ENCODE assay signal across 19 mouse cellular contexts in the genomic region with DNA sequence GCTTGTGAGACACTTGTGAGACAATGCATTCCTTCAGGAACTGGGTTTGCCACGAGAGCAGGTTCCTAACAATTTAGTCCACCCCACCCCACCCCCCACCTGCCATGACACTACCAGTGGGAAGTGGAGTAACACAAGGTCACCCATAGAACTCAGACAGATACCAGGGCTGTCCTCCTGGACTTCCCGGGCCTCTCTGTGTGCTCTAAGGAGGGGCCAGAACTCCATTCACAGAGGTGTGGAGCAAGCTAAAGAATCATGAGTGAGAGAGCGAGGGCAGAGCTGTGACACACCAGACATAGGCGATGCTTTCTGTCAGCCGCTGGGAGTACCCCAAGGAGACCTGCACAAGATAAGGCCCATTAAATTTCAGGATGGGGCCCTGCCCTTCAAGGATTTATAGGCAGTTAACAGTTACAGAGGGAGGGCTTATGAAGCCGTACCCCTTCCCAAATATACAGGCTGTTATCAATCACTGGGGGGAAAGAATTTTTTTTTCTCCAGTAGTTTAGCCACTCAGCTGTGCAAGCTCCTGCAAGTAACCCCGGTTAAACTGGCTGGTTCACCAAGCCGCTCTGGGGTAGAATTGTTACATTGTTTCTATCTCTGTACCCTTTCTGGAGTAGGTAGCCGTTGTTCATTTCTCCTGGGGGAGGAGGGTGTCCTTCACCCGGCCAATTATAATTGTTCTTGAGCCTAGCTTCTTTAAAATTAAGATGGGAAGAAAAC.
DNase-seq lines count a peak whose midpoint lies in the region; ATAC-seq and TF ChIP-seq lines count a peak whose summit lies in the region.
"Had no signal": no experiment of that assay in that cellular context is flagged by ENCODE, and none has a peak within 500 bp of the region (broad histone marks: within the 10 kb centered on the region; RNA-seq: fewer than 3 reads in every experiment).

No protein-coding gene starts in this region.

- DNase-seq in hindbrain, embryonic 10.5 days (ENCODE audit: low spot score): no peak
- DNase-seq in hindbrain, embryonic 14.5 days (ENCODE audit: low spot score): no peak
- DNase-seq in ES-E14 (ENCODE audit: low read depth, low spot score): no peak
- DNase-seq in cerebellum, adult 11-12 months: no peak
- no peak for DNase-seq in midbrain, embryonic 14.5 days
- DNase-seq: adrenal gland, adult 2 months; cerebellum, postnatal 14 days; embryo, embryonic 11 days; gastrocnemius, postnatal 14 days; kidney, postnatal 25 days; layer of hippocampus, adult 9-11 months; liver; liver, postnatal 0 days; right cerebral cortex, postnatal 25 days had no signal

- no peak overlapping the region for H3K9ac ChIP-seq in hindbrain, embryonic 14.5 days
- no peak overlapping the region for H3K9ac ChIP-seq in ES-Bruce4 (ENCODE audit: low read depth, poor library complexity, severe bottlenecking)
- H3K9ac ChIP-seq in ES-E14 (ENCODE audit: insufficient read depth, low read depth, low read length, poor library complexity, severe bottlenecking): no peak overlapping the region
- H3K9ac ChIP-seq in intestine, embryonic 16.5 days (ENCODE audit: low read depth, low read length): no peak overlapping the region
- no peak overlapping the region for H3K9ac ChIP-seq in midbrain, embryonic 14.5 days (replicated peaks; ENCODE audit: low read length)
- H3K9ac ChIP-seq: liver, postnatal 0 days; neural tube, embryonic 12.5 days had no signal

- TF ChIP-seq EP300 in ES-Bruce4 (IDR thresholded peaks at IDR 0.05; ENCODE audit: insufficient read depth, low read depth, low read length): peak; percentile 46; the same call in 1 of the 2 replicates

- peak overlapping the region; percentile 30; the same call in 1 of the 2 replicates for H3K27ac ChIP-seq in hindbrain, embryonic 10.5 days
- no peak overlapping the region for H3K27ac ChIP-seq in hindbrain, embryonic 14.5 days
- peak overlapping the region; percentile 54 for H3K27ac ChIP-seq in ES-Bruce4 (ENCODE audit: insufficient read depth, low read length)
- H3K27ac ChIP-seq in ES-E14 (ENCODE audit: insufficient read depth, low read depth, low read length, poor library complexity, severe bottlenecking): peak overlapping the region; percentile 60; the same call in 1 of the 2 replicates
- no peak overlapping the region for H3K27ac ChIP-seq in intestine, embryonic 16.5 days (ENCODE audit: low read length)
- no peak overlapping the region for H3K27ac ChIP-seq in midbrain, embryonic 14.5 days (replicated peaks; ENCODE audit: low read depth, low read length)
- H3K27ac ChIP-seq: hindbrain, postnatal 0 days; neural tube, embryonic 12.5 days had no signal

- TF ChIP-seq POLR2A in ES-Bruce4 (IDR thresholded peaks at IDR 0.05; ENCODE audit: insufficient read depth, low read length): no peak

- H3K4me2 ChIP-seq in hindbrain, embryonic 14.5 days (replicated peaks): no peak overlapping the region
- H3K4me2 ChIP-seq in intestine, embryonic 16.5 days (ENCODE audit: low read depth, low read length): no peak overlapping the region
- H3K4me2 ChIP-seq in midbrain, embryonic 14.5 days (ENCODE audit: low read length): no peak overlapping the region
- H3K4me2 ChIP-seq: neural tube, embryonic 12.5 days had no signal

- ATAC-seq in hindbrain, embryonic 14.5 days (ENCODE audit: low FRiP score): no peak
- peak; percentile 52 for ATAC-seq in intestine, embryonic 16.5 days
- no peak for ATAC-seq in frontal cortex, adult (ENCODE audit: low TSS enrichment)
- no peak for ATAC-seq in midbrain, embryonic 14.5 days (ENCODE audit: low FRiP score, low TSS enrichment)
- ATAC-seq: hindbrain, postnatal 0 days; liver, postnatal 0 days had no signal

- no peaks in the 10 kb centered on the region for H3K9me3 ChIP-seq in hindbrain, embryonic 10.5 days
- no peaks in the 10 kb centered on the region for H3K9me3 ChIP-seq in hindbrain, embryonic 14.5 days (ENCODE audit: control insufficient read depth, low read length)
- H3K9me3 ChIP-seq in ES-Bruce4 (replicated peaks; ENCODE audit: control insufficient read depth, insufficient read depth, low read length, poor library complexity, severe bottlenecking) (no peaks in the 10 kb centered on the region), ES-E14 (ENCODE audit: control insufficient read depth, insufficient read depth, low read depth, low read length) (no peaks in the 10 kb centered on the region)
- H3K9me3 ChIP-seq in intestine, embryonic 16.5 days (ENCODE audit: control insufficient read depth, low read length): no peaks in the 10 kb centered on the region
- H3K9me3 ChIP-seq in midbrain, embryonic 14.5 days (ENCODE audit: control insufficient read depth, low read length): no peaks in the 10 kb centered on the region
- H3K9me3 ChIP-seq: neural tube, embryonic 12.5 days had no signal

- TF ChIP-seq CTCF in ES-Bruce4 (IDR thresholded peaks at IDR 0.05; ENCODE audit: low read depth, low read length): no peak

- H3K4me1 ChIP-seq in hindbrain, embryonic 10.5 days (replicated peaks): peaks cover 59% of the 10 kb centered on the region
- H3K4me1 ChIP-seq in hindbrain, embryonic 14.5 days (replicated peaks; ENCODE audit: control insufficient read depth, insufficient read depth, low read length): peaks cover 16% of the 10 kb centered on the region
- H3K4me1 ChIP-seq in ES-Bruce4 (ENCODE audit: control insufficient read depth, insufficient read depth, low read length) (peaks cover 21% of the 10 kb centered on the region), ES-E14 (ENCODE audit: control insufficient read depth in 2 of 2, insufficient read depth in 2 of 2, low read length in 2 of 2, poor library complexity in 1 of 2) (peaks cover 9 to 48% of the 10 kb centered on the region in 2 experiments; a peak in 3 of 4 replicates)
- peaks cover 65% of the 10 kb centered on the region for H3K4me1 ChIP-seq in intestine, embryonic 16.5 days (ENCODE audit: control insufficient read depth, insufficient read depth, low read length)
- H3K4me1 ChIP-seq in midbrain, embryonic 14.5 days (ENCODE audit: control insufficient read depth, insufficient read depth, low read length): peaks cover 13% of the 10 kb centered on the region

- no peaks in the 10 kb centered on the region for H3K36me3 ChIP-seq in hindbrain, embryonic 10.5 days
- no peaks in the 10 kb centered on the region for H3K36me3 ChIP-seq in hindbrain, embryonic 14.5 days (replicated peaks; ENCODE audit: control insufficient read depth, insufficient read depth)
- H3K36me3 ChIP-seq in ES-Bruce4 (ENCODE audit: control insufficient read depth, insufficient read depth, low read length, poor library complexity, severe bottlenecking): no peaks in the 10 kb centered on the region
- no peaks in the 10 kb centered on the region for H3K36me3 ChIP-seq in ES-E14 (ENCODE audit: control insufficient read depth, insufficient read depth, low read length, poor library complexity, severe bottlenecking)
- no peaks in the 10 kb centered on the region for H3K36me3 ChIP-seq in intestine, embryonic 16.5 days (ENCODE audit: control insufficient read depth, insufficient read depth, low read length)
- H3K36me3 ChIP-seq in midbrain, embryonic 14.5 days (ENCODE audit: control insufficient read depth, insufficient read depth, low read length): no peaks in the 10 kb centered on the region
- H3K36me3 ChIP-seq: neural tube, embryonic 12.5 days had no signal

- in situ Hi-C loops in ES-E14 (cut with MboI; ENCODE audit: low sequenced_read_pairs in 2 of 2, unreplicated experiment in 2 of 2): no loop called here

- no peaks in the 10 kb centered on the region for H3K27me3 ChIP-seq in hindbrain, embryonic 10.5 days (ENCODE audit: insufficient read depth, poor library complexity, severe bottlenecking)
- no peaks in the 10 kb centered on the region for H3K27me3 ChIP-seq in hindbrain, embryonic 14.5 days (ENCODE audit: control insufficient read depth, insufficient read depth, low read length)
- H3K27me3 ChIP-seq in ES-Bruce4 (ENCODE audit: control insufficient read depth, insufficient read depth, low read length, poor library complexity, severe bottlenecking): no peaks in the 10 kb centered on the region
- H3K27me3 ChIP-seq in intestine, embryonic 16.5 days (replicated peaks; ENCODE audit: control insufficient read depth, insufficient read depth, low read length): no peaks in the 10 kb centered on the region
- no peaks in the 10 kb centered on the region for H3K27me3 ChIP-seq in midbrain, embryonic 14.5 days (ENCODE audit: control insufficient read depth, insufficient read depth, low read length)
- H3K27me3 ChIP-seq: neural tube, embryonic 12.5 days had no signal

- no peak overlapping the region for H3K4me3 ChIP-seq in hindbrain, embryonic 10.5 days
- H3K4me3 ChIP-seq in hindbrain, embryonic 14.5 days (replicated peaks; ENCODE audit: low read length): no peak overlapping the region
- H3K4me3 ChIP-seq in ES-Bruce4 (ENCODE audit: low read depth, low read length) (no peak overlapping the region), ES-E14 (ENCODE audit: insufficient read depth in 1 of 2, low read depth in 1 of 2, low read length in 2 of 2, poor library complexity in 1 of 2, severe bottlenecking in 1 of 2) (no peak overlapping the region)
- no peak overlapping the region for H3K4me3 ChIP-seq in intestine, embryonic 16.5 days (ENCODE audit: low read length)
- no peak overlapping the region for H3K4me3 ChIP-seq in midbrain, embryonic 14.5 days (replicated peaks; ENCODE audit: low read depth, low read length)
- H3K4me3 ChIP-seq: neural tube, embryonic 12.5 days had no signal

- WGBS in hindbrain, embryonic 10.5 days: 72% methylated on average over 10 of the region's 10 CpGs
- 71% methylated on average over 10 of the region's 10 CpGs for WGBS in hindbrain, embryonic 14.5 days
- WGBS in intestine, embryonic 16.5 days: 39% methylated on average over 10 of the region's 10 CpGs
- 71% methylated on average over 10 of the region's 10 CpGs for WGBS in midbrain, embryonic 14.5 days

TF ChIP-seq in ES-E14, 5 proteins besides CTCF, POLR2A, EP300 and RAD21:
- TF ChIP-seq ZNF384 (IDR thresholded peaks at IDR 0.05; ENCODE audit: low read depth, low read length): no peak
- TF ChIP-seq MAFK (IDR thresholded peaks at IDR 0.05; ENCODE audit: insufficient read depth, low read depth, low read length): no peak
- TF ChIP-seq CHD2 (IDR thresholded peaks at IDR 0.05; ENCODE audit: low read depth, low read length): no peak
- TF ChIP-seq HCFC1 (IDR thresholded peaks at IDR 0.05; ENCODE audit: borderline replicate concordance, insufficient read depth, low read length): no peak
- no peak for TF ChIP-seq ZC3H11A (IDR thresholded peaks at IDR 0.05; ENCODE audit: borderline replicate concordance, low read depth, low read length)

Comparison
In these comparisons a context has a peak if more than half of its experiments do, and no peak if none do; other contexts are left out.
1. H3K27ac ChIP-seq: peak in hindbrain, embryonic 10.5 days (single experiment), ES-Bruce4 (single experiment) and ES-E14 (single experiment); none in hindbrain, embryonic 14.5 days (single experiment), intestine, embryonic 16.5 days (single experiment) and midbrain, embryonic 14.5 days (single experiment).